Mouse (Mus musculus): ENCODE measurements around the gene Hist1h4f. TPM values are rescaled to one million over a fixed set of nuclear protein-coding genes. Genes with fewer than 3 reads are reported as not detected.

Gene Hist1h4f
- polyA plus RNA-seq, 1 experiment from 2014 or later, result 0.88 TPM

DNA sequence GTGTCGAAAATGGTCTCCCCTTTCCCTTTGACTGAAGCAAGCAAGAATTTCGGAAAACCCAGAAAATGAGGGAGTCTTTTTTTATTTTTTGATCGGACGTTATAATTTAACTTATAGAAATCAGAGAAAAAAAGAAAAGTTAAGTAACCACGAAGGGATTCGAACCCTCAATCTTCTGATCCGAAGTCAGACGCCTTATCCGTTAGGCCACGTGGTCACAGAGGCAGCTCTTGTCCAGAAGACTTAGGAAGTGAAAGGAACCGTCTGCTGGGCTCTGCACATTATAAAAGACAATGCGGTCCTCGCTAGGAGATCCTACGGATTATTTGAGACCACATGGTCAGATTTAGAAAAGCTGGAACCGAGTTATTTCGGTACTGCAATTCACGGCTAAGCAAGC is 25.1 kb downstream of the Hist1h4f start:
- peak; percentile 53; the same call in 1 of the 2 replicates for ATAC-seq (ENCODE audit: low read depth)
- H3K9ac ChIP-seq (ENCODE audit: low read depth, low read length), result peak overlapping the region; percentile 52

GRCm38 (mm10) chr13:23525901-23526300 is 25.5 kb downstream of the Hist1h4f start:
- Histone ChIP-seq H3K27ac (replicated peaks; ENCODE audit: low read depth, low read length) (no peak overlapping the region), H3K4me2 (ENCODE audit: low read depth, low read length) (peak overlapping the region; percentile 55), H3K36me3 (ENCODE audit: control insufficient read depth, insufficient read depth, low read length) (no peaks in the 10 kb centered on the region), H3K4me3 (ENCODE audit: low read depth, low read length) (peak overlapping the region; percentile 41), H3K27me3 (replicated peaks; ENCODE audit: control insufficient read depth, insufficient read depth, low read length) (no peaks in the 10 kb centered on the region), H3K9ac (ENCODE audit: low read depth, low read length) (peak overlapping the region; percentile 38; the same call in 1 of the 2 replicates), H3K9me3 (ENCODE audit: control insufficient read depth, low read length) (no peaks in the 10 kb centered on the region), H3K4me1 (ENCODE audit: control insufficient read depth, insufficient read depth, low read length) (peaks cover 7% of the 10 kb centered on the region; the same call in 1 of the 2 replicates)
- 2% methylated on average over 10 of the region's 10 CpGs for WGBS
- DNase-seq (ENCODE audit: low spot score), result no peak
- no peak for ATAC-seq (ENCODE audit: low read depth)

More for the DNA sequence above, 25.1 kb downstream of the Hist1h4f start:
- no peaks in the 10 kb centered on the region for H3K27me3 ChIP-seq (replicated peaks; ENCODE audit: control insufficient read depth, insufficient read depth, low read length)
- H3K36me3 ChIP-seq (ENCODE audit: control insufficient read depth, insufficient read depth, low read length), result no peaks in the 10 kb centered on the region
- peak; percentile 94 for DNase-seq (ENCODE audit: low spot score)
- WGBS, result under 1% methylated on average over 17 of the region's 17 CpGs
- H3K4me2 ChIP-seq (ENCODE audit: low read depth, low read length), result peak overlapping the region; percentile 55
- H3K9me3 ChIP-seq (ENCODE audit: control insufficient read depth, low read length), result no peaks in the 10 kb centered on the region
- H3K4me1 ChIP-seq (ENCODE audit: control insufficient read depth, insufficient read depth, low read length), result peaks cover 7% of the 10 kb centered on the region; the same call in 1 of the 2 replicates
- peak overlapping the region; percentile 66; the same call in 1 of the 2 replicates for H3K27ac ChIP-seq (replicated peaks; ENCODE audit: low read depth, low read length)
- H3K4me3 ChIP-seq (ENCODE audit: low read depth, low read length), result peak overlapping the region; percentile 41

DNA sequence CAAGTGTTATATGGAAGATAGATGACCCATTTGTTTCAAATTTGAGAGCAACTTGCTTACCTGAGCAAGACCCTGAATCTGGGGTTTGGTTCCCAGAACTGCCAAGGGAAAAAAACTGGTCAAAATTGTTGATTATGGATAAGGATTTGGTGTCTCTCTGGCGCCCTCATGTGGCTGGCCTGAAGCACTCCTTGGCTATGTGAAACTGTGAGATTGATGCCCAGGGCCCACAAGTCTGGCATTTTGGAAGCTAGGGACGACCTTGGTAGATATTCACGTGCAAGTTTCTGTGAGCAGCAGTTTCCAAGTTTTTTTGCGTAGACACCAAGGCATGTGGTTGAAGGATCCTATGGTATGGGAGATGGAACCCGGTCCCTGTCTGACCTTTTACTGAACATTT is 26.8 kb downstream of the Hist1h4f start:
- Histone ChIP-seq H3K4me3 (ENCODE audit: low read depth, low read length) (no peak overlapping the region), H3K4me1 (ENCODE audit: control insufficient read depth, insufficient read depth, low read length) (peaks cover 7% of the 10 kb centered on the region; the same call in 1 of the 2 replicates), H3K4me2 (ENCODE audit: low read depth, low read length) (no peak overlapping the region), H3K27me3 (replicated peaks; ENCODE audit: control insufficient read depth, insufficient read depth, low read length) (no peaks in the 10 kb centered on the region), H3K27ac (replicated peaks; ENCODE audit: low read depth, low read length) (no peak overlapping the region), H3K9ac (ENCODE audit: low read depth, low read length) (no peak overlapping the region), H3K36me3 (ENCODE audit: control insufficient read depth, insufficient read depth, low read length) (no peaks in the 10 kb centered on the region), H3K9me3 (ENCODE audit: control insufficient read depth, low read length) (no peaks in the 10 kb centered on the region)
- DNase-seq (ENCODE audit: low spot score), result peak; percentile 86
- ATAC-seq (ENCODE audit: low read depth), result no peak
- WGBS, result 12% methylated on average over 5 of the region's 5 CpGs

DNA sequence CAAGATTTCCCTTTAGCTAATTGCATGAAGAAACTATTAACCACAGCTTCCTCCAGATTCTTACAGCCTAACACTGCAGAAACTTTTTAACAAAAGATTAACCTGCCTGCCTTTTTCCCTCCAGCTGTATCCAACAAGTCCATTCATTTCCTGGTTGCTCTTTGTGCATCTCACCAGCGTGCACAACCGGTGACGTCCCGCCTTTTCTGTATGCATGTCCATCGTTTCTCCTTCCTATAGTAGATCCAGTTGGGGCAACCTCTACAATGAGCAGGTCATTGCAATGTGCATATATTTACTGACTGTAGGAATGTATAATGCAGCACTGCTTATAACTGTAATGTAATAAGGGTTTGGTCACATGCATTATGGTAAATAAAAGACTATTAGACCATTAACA is 27.5 kb downstream of the Hist1h4f start:
- Histone ChIP-seq H3K4me2 (ENCODE audit: low read depth, low read length) (no peak overlapping the region), H3K36me3 (ENCODE audit: control insufficient read depth, insufficient read depth, low read length) (no peaks in the 10 kb centered on the region), H3K4me3 (ENCODE audit: low read depth, low read length) (no peak overlapping the region), H3K4me1 (ENCODE audit: control insufficient read depth, insufficient read depth, low read length) (peaks cover 5% of the 10 kb centered on the region; the same call in 1 of the 2 replicates), H3K9ac (ENCODE audit: low read depth, low read length) (no peak overlapping the region), H3K27ac (replicated peaks; ENCODE audit: low read depth, low read length) (no peak overlapping the region), H3K9me3 (ENCODE audit: control insufficient read depth, low read length) (no peaks in the 10 kb centered on the region), H3K27me3 (replicated peaks; ENCODE audit: control insufficient read depth, insufficient read depth, low read length) (no peaks in the 10 kb centered on the region)
- no peak for ATAC-seq (ENCODE audit: low read depth)
- no peak for DNase-seq (ENCODE audit: low spot score)
- WGBS, result 55% methylated on average over 5 of the region's 5 CpGs

GRCm38 (mm10) chr13:23521703-23522102 is 29.7 kb downstream of the Hist1h4f start:
- Histone ChIP-seq H3K27ac (replicated peaks; ENCODE audit: low read depth, low read length) (no peak overlapping the region), H3K27me3 (replicated peaks; ENCODE audit: control insufficient read depth, insufficient read depth, low read length) (no peaks in the 10 kb centered on the region), H3K4me2 (ENCODE audit: low read depth, low read length) (peak overlapping the region; percentile 44), H3K9me3 (ENCODE audit: control insufficient read depth, low read length) (no peaks in the 10 kb centered on the region), H3K36me3 (ENCODE audit: control insufficient read depth, insufficient read depth, low read length) (no peaks in the 10 kb centered on the region), H3K4me3 (ENCODE audit: low read depth, low read length) (peak overlapping the region; percentile 18), H3K9ac (ENCODE audit: low read depth, low read length) (no peak overlapping the region), H3K4me1 (ENCODE audit: control insufficient read depth, insufficient read depth, low read length) (no peaks in the 10 kb centered on the region)
- ATAC-seq (ENCODE audit: low read depth) (no peak), DNase-seq (ENCODE audit: low spot score) (peak; percentile 85)
- WGBS, result under 1% methylated on average over 14 of the region's 14 CpGs

- Histone ChIP-seq H3K9me3 (ENCODE audit: control insufficient read depth, low read length) (no peaks in the 10 kb centered on the region), H3K4me2 (ENCODE audit: low read depth, low read length) (peak overlapping the region; percentile 95), H3K4me1 (ENCODE audit: control insufficient read depth, insufficient read depth, low read length) (no peaks in the 10 kb centered on the region), H3K9ac (ENCODE audit: low read depth, low read length) (peak overlapping the region; percentile 37; the same call in 1 of the 2 replicates), H3K27me3 (replicated peaks; ENCODE audit: control insufficient read depth, insufficient read depth, low read length) (no peaks in the 10 kb centered on the region), H3K4me3 (ENCODE audit: low read depth, low read length) (peak overlapping the region; percentile 59), H3K27ac (replicated peaks; ENCODE audit: low read depth, low read length) (peak overlapping the region; percentile 77), H3K36me3 (ENCODE audit: control insufficient read depth, insufficient read depth, low read length) (no peaks in the 10 kb centered on the region)
- under 1% methylated on average over 10 of the region's 10 CpGs for WGBS
- DNase-seq (ENCODE audit: low spot score) (peak; percentile 89), ATAC-seq (ENCODE audit: low read depth) (peak; percentile 63)
Measured at GRCm38 (mm10) chr13:23519416-23519815, 32.0 kb downstream of the Hist1h4f start.

DNA sequence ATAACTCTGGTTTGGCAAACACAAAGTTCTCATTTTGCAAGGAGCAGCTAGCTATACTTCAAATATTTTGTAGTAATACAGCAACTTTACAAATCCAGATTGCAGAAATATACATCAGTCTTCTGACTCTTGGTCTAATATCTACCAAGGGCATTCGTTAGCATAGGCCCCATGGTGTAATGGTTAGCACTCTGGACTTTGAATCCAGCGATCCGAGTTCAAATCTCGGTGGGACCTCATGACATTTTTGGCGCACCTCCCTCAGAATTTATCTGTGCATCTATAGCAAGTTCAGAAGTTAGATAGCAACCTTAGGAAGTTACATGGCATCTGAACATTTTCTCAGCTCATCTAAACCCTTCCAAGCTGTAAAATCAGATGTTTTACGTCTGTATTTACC is 32.6 kb downstream of the Hist1h4f start:
- Histone ChIP-seq H3K4me3 (ENCODE audit: low read depth, low read length) (peak overlapping the region; percentile 59), H3K27ac (replicated peaks; ENCODE audit: low read depth, low read length) (peak overlapping the region; percentile 77), H3K27me3 (replicated peaks; ENCODE audit: control insufficient read depth, insufficient read depth, low read length) (no peaks in the 10 kb centered on the region), H3K9me3 (ENCODE audit: control insufficient read depth, low read length) (no peaks in the 10 kb centered on the region), H3K4me1 (ENCODE audit: control insufficient read depth, insufficient read depth, low read length) (no peaks in the 10 kb centered on the region), H3K4me2 (ENCODE audit: low read depth, low read length) (peak overlapping the region; percentile 95), H3K36me3 (ENCODE audit: control insufficient read depth, insufficient read depth, low read length) (no peaks in the 10 kb centered on the region), H3K9ac (ENCODE audit: low read depth, low read length) (peak overlapping the region; percentile 37; the same call in 1 of the 2 replicates)
- ATAC-seq (ENCODE audit: low read depth) (0 out of 2 replicates have a peak, but pooled peaks have one; percentile 32), DNase-seq (ENCODE audit: low spot score) (peak; percentile 89)
- WGBS, result under 1% methylated on average over 6 of the region's 6 CpGs

GRCm38 (mm10) chr13:23518295-23518603 is 33.2 kb downstream of the Hist1h4f start:
- Histone ChIP-seq H3K4me1 (ENCODE audit: control insufficient read depth, insufficient read depth, low read length) (no peaks in the 10 kb centered on the region), H3K27ac (replicated peaks; ENCODE audit: low read depth, low read length) (no peak overlapping the region), H3K9me3 (ENCODE audit: control insufficient read depth, low read length) (no peaks in the 10 kb centered on the region), H3K4me3 (ENCODE audit: low read depth, low read length) (peak overlapping the region; percentile 59), H3K9ac (ENCODE audit: low read depth, low read length) (no peak overlapping the region), H3K4me2 (ENCODE audit: low read depth, low read length) (peak overlapping the region; percentile 95), H3K27me3 (replicated peaks; ENCODE audit: control insufficient read depth, insufficient read depth, low read length) (no peaks in the 10 kb centered on the region), H3K36me3 (ENCODE audit: control insufficient read depth, insufficient read depth, low read length) (no peaks in the 10 kb centered on the region)
- under 1% methylated on average over 6 of the region's 6 CpGs for WGBS
- DNase-seq (ENCODE audit: low spot score) (no peak), ATAC-seq (ENCODE audit: low read depth) (no peak)

- Histone ChIP-seq H3K4me2 (ENCODE audit: low read depth, low read length) (peak overlapping the region; percentile 95), H3K9ac (ENCODE audit: low read depth, low read length) (peak overlapping the region; percentile 62), H3K9me3 (ENCODE audit: control insufficient read depth, low read length) (no peaks in the 10 kb centered on the region), H3K27ac (replicated peaks; ENCODE audit: low read depth, low read length) (peak overlapping the region; percentile 81), H3K27me3 (replicated peaks; ENCODE audit: control insufficient read depth, insufficient read depth, low read length) (no peaks in the 10 kb centered on the region), H3K4me3 (ENCODE audit: low read depth, low read length) (peak overlapping the region; percentile 59), H3K36me3 (ENCODE audit: control insufficient read depth, insufficient read depth, low read length) (no peaks in the 10 kb centered on the region), H3K4me1 (ENCODE audit: control insufficient read depth, insufficient read depth, low read length) (no peaks in the 10 kb centered on the region)
- WGBS, result under 1% methylated on average over 27 of the region's 27 CpGs
- DNase-seq (ENCODE audit: low spot score) (peak; percentile 89), ATAC-seq (ENCODE audit: low read depth) (peak; percentile 91)
Measured at GRCm38 (mm10) chr13:23517603-23518294, 33.7 kb downstream of the Hist1h4f start.
